Mouse (Mus musculus): ENCODE measurements around the gene Erich4.

DNA sequence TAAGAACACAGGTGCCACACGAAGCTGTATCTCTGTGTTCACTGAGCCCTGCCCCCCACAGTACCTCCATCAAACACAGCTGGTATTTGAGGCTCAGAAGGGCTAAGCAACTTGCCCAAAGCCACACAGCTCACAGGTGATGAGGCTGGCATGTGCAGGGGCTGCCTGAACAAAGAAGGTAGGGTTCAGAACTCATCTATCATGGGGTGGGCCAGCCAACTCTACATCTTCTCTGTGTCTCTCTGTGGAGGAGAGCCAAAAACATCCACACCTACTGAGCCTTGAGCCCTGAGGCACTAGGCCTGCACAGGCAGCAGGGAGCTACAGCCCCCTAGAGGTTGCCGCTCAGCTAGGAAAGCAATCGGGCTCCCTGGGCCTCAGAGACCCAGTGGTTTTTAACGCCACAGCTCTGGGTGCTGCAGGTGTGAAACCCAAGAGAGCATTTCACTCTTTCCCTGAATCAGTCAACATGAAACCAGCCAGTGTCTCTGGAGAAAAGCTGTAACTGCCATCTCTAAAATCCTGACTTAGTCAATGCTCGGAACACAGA, 32.0 kb upstream of the Erich4 start:
- no peak for TF ChIP-seq POLR2A (IDR thresholded peaks at IDR 0.05; ENCODE audit: insufficient read length, low read depth)
- no peak for TF ChIP-seq MAX (IDR thresholded peaks at IDR 0.05; ENCODE audit: low read depth)
- no peak for TF ChIP-seq TCF12 (IDR thresholded peaks at IDR 0.05; ENCODE audit: insufficient read depth, poor library complexity, severe bottlenecking)
- no peak for TF ChIP-seq TCF3 (IDR thresholded peaks at IDR 0.05; ENCODE audit: insufficient read length, low read depth)
- no peak for TF ChIP-seq MYOD1 (IDR thresholded peaks at IDR 0.05; ENCODE audit: control insufficient read depth in 1 of 3, insufficient read length in 2 of 3, low read depth in 2 of 3)
- TF ChIP-seq USF1 (IDR thresholded peaks at IDR 0.05; ENCODE audit: low read depth) = no peak
- TF ChIP-seq REST (IDR thresholded peaks at IDR 0.05; ENCODE audit: insufficient read depth, insufficient read length) = no peak

Measured in myocyte (in vitro differentiated cells).